Mouse (Mus musculus): ENCODE data around the gene Amdhd2. TPM values are rescaled to one million over a fixed set of nuclear protein-coding genes. Genes with fewer than 3 reads are reported as not detected.
A peak's percentile ranks its signal among the peaks of the same experiment; 100 is the strongest.

The Amdhd2 gene
- polyA plus RNA-seq, 1 experiment from 2014 or later: 159 TPM

GRCm38 (mm10) chr17:24141425-24141920 lies 22.1 kb downstream of the Amdhd2 start:
- H3K36me3 ChIP-seq (ENCODE audit: control insufficient read depth, insufficient read depth): no peaks in the 10 kb centered on the region
- no peaks in the 10 kb centered on the region for H3K9me3 ChIP-seq (ENCODE audit: control insufficient read depth)
- peak; percentile 98 for ATAC-seq
- no peak for TF ChIP-seq CTCF (IDR thresholded peaks at IDR 0.05; ENCODE audit: low read depth)
- peak overlapping the region; percentile 91 for H3K27ac ChIP-seq (ENCODE audit: low read depth, low read length)
- H3K27me3 ChIP-seq (replicated peaks; ENCODE audit: control insufficient read depth, insufficient read depth, low read length): no peaks in the 10 kb centered on the region
- H3K9ac ChIP-seq (ENCODE audit: low read depth, low read length): peak overlapping the region; percentile 90
- WGBS: 0% methylated on average over 57 of the region's 57 CpGs
- H3K4me1 ChIP-seq (replicated peaks; ENCODE audit: control insufficient read depth, insufficient read depth, low read length): peaks cover 17% of the 10 kb centered on the region
- H3K4me2 ChIP-seq (replicated peaks; ENCODE audit: low read depth): peak overlapping the region; percentile 79
- H3K4me3 ChIP-seq (ENCODE audit: low read depth, low read length): peak overlapping the region; percentile 97

GRCm38 (mm10) chr17:24140845-24141424 lies 22.6 kb downstream of the Amdhd2 start:
- H3K4me3 ChIP-seq (ENCODE audit: low read depth, low read length): peak overlapping the region; percentile 97
- peak overlapping the region; percentile 73 for H3K4me2 ChIP-seq (replicated peaks; ENCODE audit: low read depth)
- 2% methylated on average over 32 of the region's 43 CpGs for WGBS
- H3K27me3 ChIP-seq (replicated peaks; ENCODE audit: control insufficient read depth, insufficient read depth, low read length): no peaks in the 10 kb centered on the region
- no peaks in the 10 kb centered on the region for H3K36me3 ChIP-seq (ENCODE audit: control insufficient read depth, insufficient read depth)
- peak overlapping the region; percentile 90 for H3K9ac ChIP-seq (ENCODE audit: low read depth, low read length)
- TF ChIP-seq CTCF (IDR thresholded peaks at IDR 0.05; ENCODE audit: low read depth): no peak
- no peaks in the 10 kb centered on the region for H3K9me3 ChIP-seq (ENCODE audit: control insufficient read depth)
- peak; percentile 71 for ATAC-seq
- peak overlapping the region; percentile 91 for H3K27ac ChIP-seq (ENCODE audit: low read depth, low read length)
- peaks cover 17% of the 10 kb centered on the region for H3K4me1 ChIP-seq (replicated peaks; ENCODE audit: control insufficient read depth, insufficient read depth, low read length)

- Histone ChIP-seq H3K9ac (ENCODE audit: low read depth, low read length) (no peak overlapping the region), H3K4me3 (ENCODE audit: low read depth, low read length) (peak overlapping the region; percentile 97; the same call in 1 of the 2 replicates), H3K4me2 (replicated peaks; ENCODE audit: low read depth) (peak overlapping the region; percentile 73), H3K27me3 (replicated peaks; ENCODE audit: control insufficient read depth, insufficient read depth, low read length) (no peaks in the 10 kb centered on the region), H3K9me3 (ENCODE audit: control insufficient read depth) (no peaks in the 10 kb centered on the region), H3K36me3 (ENCODE audit: control insufficient read depth, insufficient read depth) (no peaks in the 10 kb centered on the region), H3K27ac (ENCODE audit: low read depth, low read length) (no peak overlapping the region), H3K4me1 (replicated peaks; ENCODE audit: control insufficient read depth, insufficient read depth, low read length) (peaks cover 17% of the 10 kb centered on the region)
- WGBS: 58% methylated on average over 4 of the region's 4 CpGs
- TF ChIP-seq CTCF (IDR thresholded peaks at IDR 0.05; ENCODE audit: low read depth): no peak
- ATAC-seq: no peak
Measured at GRCm38 (mm10) chr17:24139968-24140367, 23.6 kb downstream of the Amdhd2 start.

GRCm38 (mm10) chr17:24139256-24139655 lies 24.3 kb downstream of the Amdhd2 start:
- Histone ChIP-seq H3K9ac (ENCODE audit: low read depth, low read length) (no peak overlapping the region), H3K27me3 (replicated peaks; ENCODE audit: control insufficient read depth, insufficient read depth, low read length) (no peaks in the 10 kb centered on the region), H3K36me3 (ENCODE audit: control insufficient read depth, insufficient read depth) (no peaks in the 10 kb centered on the region), H3K4me1 (replicated peaks; ENCODE audit: control insufficient read depth, insufficient read depth, low read length) (peaks cover 17% of the 10 kb centered on the region), H3K4me2 (replicated peaks; ENCODE audit: low read depth) (no peak overlapping the region), H3K27ac (ENCODE audit: low read depth, low read length) (no peak overlapping the region), H3K9me3 (ENCODE audit: control insufficient read depth) (no peaks in the 10 kb centered on the region), H3K4me3 (ENCODE audit: low read depth, low read length) (no peak overlapping the region)
- TF ChIP-seq CTCF (IDR thresholded peaks at IDR 0.05; ENCODE audit: low read depth): no peak
- no peak for ATAC-seq
- WGBS: 72% methylated on average over 3 of the region's 3 CpGs

GRCm38 (mm10) chr17:24137226-24137880 lies 26.2 kb downstream of the Amdhd2 start:
- H3K27me3 ChIP-seq (replicated peaks; ENCODE audit: control insufficient read depth, insufficient read depth, low read length): no peaks in the 10 kb centered on the region
- no peak overlapping the region for H3K4me2 ChIP-seq (replicated peaks; ENCODE audit: low read depth)
- ATAC-seq: no peak
- no peaks in the 10 kb centered on the region for H3K9me3 ChIP-seq (ENCODE audit: control insufficient read depth)
- WGBS: 63% methylated on average over 2 of the region's 2 CpGs
- TF ChIP-seq CTCF (IDR thresholded peaks at IDR 0.05; ENCODE audit: low read depth): no peak
- no peak overlapping the region for H3K4me3 ChIP-seq (ENCODE audit: low read depth, low read length)
- no peaks in the 10 kb centered on the region for H3K36me3 ChIP-seq (ENCODE audit: control insufficient read depth, insufficient read depth)
- no peak overlapping the region for H3K27ac ChIP-seq (ENCODE audit: low read depth, low read length)
- H3K9ac ChIP-seq (ENCODE audit: low read depth, low read length): no peak overlapping the region
- peaks cover 16% of the 10 kb centered on the region for H3K4me1 ChIP-seq (replicated peaks; ENCODE audit: control insufficient read depth, insufficient read depth, low read length)

- 0 out of 2 replicates have a peak, but pooled peaks cover under 1% of the 10 kb centered on the region for H3K4me1 ChIP-seq (replicated peaks; ENCODE audit: control insufficient read depth, insufficient read depth, low read length)
- H3K9me3 ChIP-seq (ENCODE audit: control insufficient read depth): no peaks in the 10 kb centered on the region
- no peaks in the 10 kb centered on the region for H3K27me3 ChIP-seq (replicated peaks; ENCODE audit: control insufficient read depth, insufficient read depth, low read length)
- TF ChIP-seq CTCF (IDR thresholded peaks at IDR 0.05; ENCODE audit: low read depth): no peak
- no peak overlapping the region for H3K27ac ChIP-seq (ENCODE audit: low read depth, low read length)
- no peak overlapping the region for H3K9ac ChIP-seq (ENCODE audit: low read depth, low read length)
- H3K4me2 ChIP-seq (replicated peaks; ENCODE audit: low read depth): no peak overlapping the region
- no peak overlapping the region for H3K4me3 ChIP-seq (ENCODE audit: low read depth, low read length)
- H3K36me3 ChIP-seq (ENCODE audit: control insufficient read depth, insufficient read depth): no peaks in the 10 kb centered on the region
- ATAC-seq: no peak
Measured at GRCm38 (mm10) chr17:24134062-24134461, 29.5 kb downstream of the Amdhd2 start.
